Mouse (Mus musculus): ENCODE data around the gene Dop1b. TPM values are rescaled to one million over a fixed set of nuclear protein-coding genes. Genes with fewer than 3 reads are reported as not detected.
A peak's percentile ranks its signal among the peaks of the same experiment; 100 is the strongest.

Dop1b gene
- polyA plus RNA-seq, 1 experiment from 2014 or later = 5.3 TPM

DNA sequence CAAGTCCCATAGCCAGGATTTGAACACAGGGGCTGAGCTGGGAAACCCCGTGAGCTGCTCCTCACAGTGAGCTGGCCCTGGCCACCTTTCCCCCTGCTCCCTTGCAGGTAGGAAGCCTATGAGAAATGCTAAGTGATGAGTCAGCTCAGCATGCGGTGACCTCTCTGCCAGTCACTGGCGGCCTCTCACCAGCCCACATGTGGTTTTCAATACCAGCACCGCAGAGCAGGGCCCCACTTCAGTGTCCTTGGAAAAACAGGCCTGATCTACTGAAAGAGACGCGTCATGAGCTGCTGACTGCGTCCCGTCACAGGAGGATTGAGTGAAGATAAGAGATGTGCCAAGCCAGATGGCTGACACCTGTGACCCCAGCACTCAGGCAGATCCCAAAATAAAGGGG, 34.7 kb downstream of the Dop1b start:
- 70% methylated on average over 8 of the region's 8 CpGs for WGBS
- DNase-seq (ENCODE audit: low spot score) = no peak
- no peak overlapping the region for H3K27ac ChIP-seq
- no peaks in the 10 kb centered on the region for H3K9me3 ChIP-seq (replicated peaks)
- H3K4me3 ChIP-seq = no peak overlapping the region
- H3K36me3 ChIP-seq = no peaks in the 10 kb centered on the region
- H3K27me3 ChIP-seq (ENCODE audit: low read depth, poor library complexity, severe bottlenecking) = no peaks in the 10 kb centered on the region
- H3K4me1 ChIP-seq = 0 out of 2 replicates have a peak, but pooled peaks cover 4% of the 10 kb centered on the region

DNA sequence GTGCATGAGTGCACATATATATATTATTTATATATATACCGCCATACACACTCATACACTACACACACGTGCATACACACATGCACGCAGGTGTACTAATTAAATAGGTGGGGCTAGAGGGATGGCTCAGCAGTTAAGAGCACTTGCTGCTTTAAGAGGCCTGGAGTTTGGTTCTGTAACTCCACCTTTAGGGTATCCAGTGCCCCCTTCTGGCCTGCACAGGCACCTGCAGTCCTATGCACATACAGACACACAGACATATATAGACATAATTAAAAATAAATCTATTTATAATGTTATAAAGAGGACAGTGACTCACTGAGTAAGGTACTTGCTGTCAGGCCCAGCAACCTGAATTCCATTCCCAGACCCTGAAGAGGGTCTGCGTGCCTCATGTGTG, 35.3 kb downstream of the Dop1b start:
- no peak for DNase-seq (ENCODE audit: low spot score)
- no peaks in the 10 kb centered on the region for H3K36me3 ChIP-seq
- no peak overlapping the region for H3K27ac ChIP-seq
- 0 out of 2 replicates have a peak, but pooled peaks cover 4% of the 10 kb centered on the region for H3K4me1 ChIP-seq
- H3K9me3 ChIP-seq (replicated peaks) = no peaks in the 10 kb centered on the region
- H3K4me3 ChIP-seq = no peak overlapping the region
- WGBS = 96% methylated on average over 4 of the region's 4 CpGs
- no peaks in the 10 kb centered on the region for H3K27me3 ChIP-seq (ENCODE audit: low read depth, poor library complexity, severe bottlenecking)

DNA sequence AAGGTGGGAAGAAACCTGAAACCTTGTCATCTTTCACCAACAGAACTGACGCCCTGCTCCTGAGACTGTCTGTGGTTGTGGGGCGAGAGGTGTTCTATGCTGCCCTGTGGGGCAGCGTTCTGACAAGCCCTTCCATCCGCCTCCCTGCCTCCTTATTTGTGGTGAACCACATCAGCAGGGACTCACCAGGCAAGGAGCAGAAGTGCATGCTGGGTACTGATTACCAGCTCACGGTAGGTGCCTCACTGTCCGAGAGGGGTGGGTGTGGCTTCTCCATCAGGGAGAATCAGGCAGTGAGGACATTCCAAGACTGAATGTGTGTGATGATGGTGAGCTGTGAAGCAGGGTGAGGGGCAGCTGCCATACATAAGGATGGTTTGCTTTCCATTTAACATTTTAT, 35.7 kb downstream of the Dop1b start:
- H3K4me3 ChIP-seq = no peak overlapping the region
- no peak overlapping the region for H3K27ac ChIP-seq
- no peaks in the 10 kb centered on the region for H3K36me3 ChIP-seq
- 0 out of 2 replicates have a peak, but pooled peaks cover 4% of the 10 kb centered on the region for H3K4me1 ChIP-seq
- H3K27me3 ChIP-seq (ENCODE audit: low read depth, poor library complexity, severe bottlenecking) = no peaks in the 10 kb centered on the region
- no peaks in the 10 kb centered on the region for H3K9me3 ChIP-seq (replicated peaks)
- no peak for DNase-seq (ENCODE audit: low spot score)
- 72% methylated on average over 6 of the region's 6 CpGs for WGBS

DNA sequence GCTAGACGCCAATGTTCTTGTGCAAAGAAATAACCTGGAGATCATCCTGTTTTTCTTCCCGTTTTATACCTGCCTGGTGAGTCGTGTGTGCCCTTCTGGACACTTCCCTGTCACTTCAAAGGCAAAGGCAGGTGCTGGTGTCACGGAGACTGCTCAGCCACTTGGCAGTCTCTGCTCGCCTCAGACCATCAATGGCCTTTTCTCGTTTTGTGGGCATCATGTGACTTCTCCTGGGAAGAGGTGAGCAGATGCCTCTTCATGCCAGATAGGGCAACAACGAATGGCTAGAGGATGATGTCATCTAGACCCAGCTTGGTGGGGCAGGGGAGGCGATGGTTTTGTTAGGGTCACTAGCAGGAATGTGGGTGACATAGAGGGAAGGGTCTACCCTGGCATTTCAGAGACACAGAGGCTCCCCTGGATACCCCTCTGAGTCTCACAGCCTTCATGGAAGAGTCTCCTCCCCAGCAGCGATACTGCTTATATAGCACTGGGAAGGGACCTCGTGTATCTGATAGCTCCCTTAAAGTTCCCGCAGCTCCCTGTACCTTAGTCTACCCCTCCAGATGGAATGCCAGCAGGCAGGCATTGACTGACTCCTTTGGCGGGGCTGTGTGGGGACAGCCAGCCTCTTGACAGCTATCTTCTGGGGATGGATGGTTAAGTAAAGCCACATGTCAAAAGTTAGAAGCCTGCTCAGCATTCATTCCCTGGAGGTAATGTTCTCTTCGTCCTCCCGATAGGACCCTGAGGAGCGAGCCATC, 37.6 kb downstream of the Dop1b start:
- Histone ChIP-seq H3K4me3 (no peak overlapping the region), H3K9me3 (replicated peaks) (no peaks in the 10 kb centered on the region), H3K4me1 (no peaks in the 10 kb centered on the region), H3K27me3 (ENCODE audit: low read depth, poor library complexity, severe bottlenecking) (no peaks in the 10 kb centered on the region), H3K36me3 (no peaks in the 10 kb centered on the region), H3K27ac (no peak overlapping the region)
- 78% methylated on average over 15 of the region's 15 CpGs for WGBS
- no peak for DNase-seq (ENCODE audit: low spot score)

DNA sequence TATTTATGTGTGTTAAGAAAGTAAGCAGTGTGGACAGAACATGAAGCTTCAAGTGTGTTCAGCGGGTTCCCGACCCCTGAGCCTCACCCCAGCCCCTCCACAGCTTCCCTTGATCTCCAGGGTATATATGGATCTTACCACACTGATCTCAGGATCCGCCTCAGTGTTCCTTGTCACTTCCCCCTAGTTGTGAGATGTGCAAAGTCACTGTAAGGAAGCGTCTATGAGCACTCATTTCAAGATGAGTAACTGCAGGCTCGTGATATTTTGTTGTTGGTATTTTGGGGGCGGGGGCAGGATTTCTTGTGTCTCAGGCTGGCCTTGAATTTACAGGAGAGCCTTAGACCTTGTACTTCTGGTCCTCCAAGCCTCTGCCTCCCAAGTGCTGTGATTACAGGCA, 38.8 kb downstream of the Dop1b start:
- no peak for DNase-seq (ENCODE audit: low spot score)
- no peaks in the 10 kb centered on the region for H3K27me3 ChIP-seq (ENCODE audit: low read depth, poor library complexity, severe bottlenecking)
- H3K4me3 ChIP-seq = no peak overlapping the region
- 91% methylated on average over 6 of the region's 6 CpGs for WGBS
- H3K36me3 ChIP-seq = no peaks in the 10 kb centered on the region
- no peak overlapping the region for H3K27ac ChIP-seq
- H3K4me1 ChIP-seq = no peaks in the 10 kb centered on the region
- H3K9me3 ChIP-seq (replicated peaks) = no peaks in the 10 kb centered on the region

DNA sequence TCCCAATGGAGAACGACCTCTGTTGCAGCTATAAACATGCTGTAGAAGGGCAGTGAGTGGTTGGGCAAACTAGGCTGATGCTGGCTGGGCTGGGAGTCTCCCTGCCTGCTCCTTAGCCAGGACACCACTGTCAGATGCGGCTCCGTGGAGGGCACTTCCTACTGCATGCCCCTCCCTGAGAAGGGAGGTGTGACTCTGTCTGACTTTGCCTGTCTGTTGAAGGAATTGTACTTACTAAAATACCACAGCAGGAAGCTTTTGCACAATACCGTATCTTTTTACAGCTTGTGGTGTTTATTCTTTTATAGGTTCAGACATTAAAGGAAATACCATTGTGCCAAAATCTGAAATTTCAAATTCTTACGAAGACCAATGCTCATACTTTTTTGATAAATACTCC, 40.1 kb downstream of the Dop1b start:
- no peaks in the 10 kb centered on the region for H3K27me3 ChIP-seq (ENCODE audit: low read depth, poor library complexity, severe bottlenecking)
- H3K9me3 ChIP-seq (replicated peaks) = no peaks in the 10 kb centered on the region
- no peak for DNase-seq (ENCODE audit: low spot score)
- no peak overlapping the region for H3K27ac ChIP-seq
- no peaks in the 10 kb centered on the region for H3K36me3 ChIP-seq
- WGBS = 55% methylated on average over 5 of the region's 5 CpGs
- H3K4me3 ChIP-seq = no peak overlapping the region
- H3K4me1 ChIP-seq = no peaks in the 10 kb centered on the region

DNA sequence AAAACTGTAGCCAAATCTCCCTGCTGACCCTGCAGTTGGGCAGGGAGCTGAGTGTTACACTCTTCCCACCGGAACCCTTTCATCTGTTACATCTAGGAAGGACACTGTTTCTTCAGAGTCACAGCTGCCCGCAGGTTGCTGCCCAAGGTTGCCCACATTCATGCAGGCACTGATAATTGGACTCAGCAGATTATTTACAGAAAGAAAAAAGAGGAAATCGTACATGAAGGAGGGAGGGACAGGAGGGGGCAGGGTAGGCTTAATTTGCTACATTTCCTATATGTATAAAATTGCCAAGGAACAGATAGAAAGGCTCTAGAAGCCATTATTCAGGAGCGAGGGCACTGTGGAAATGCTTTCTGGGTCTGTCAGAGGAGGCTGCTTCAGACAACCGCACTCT, 44.9 kb downstream of the Dop1b start:
- Histone ChIP-seq H3K36me3 (no peaks in the 10 kb centered on the region), H3K4me3 (no peak overlapping the region), H3K27me3 (ENCODE audit: low read depth, poor library complexity, severe bottlenecking) (no peaks in the 10 kb centered on the region), H3K27ac (no peak overlapping the region), H3K9me3 (replicated peaks) (no peaks in the 10 kb centered on the region), H3K4me1 (peaks cover 9% of the 10 kb centered on the region; the same call in 1 of the 2 replicates)
- DNase-seq (ENCODE audit: low spot score) = no peak
- whole genome bisulfite sequencing = 91% methylated on average over 5 of the region's 5 CpGs

DNA sequence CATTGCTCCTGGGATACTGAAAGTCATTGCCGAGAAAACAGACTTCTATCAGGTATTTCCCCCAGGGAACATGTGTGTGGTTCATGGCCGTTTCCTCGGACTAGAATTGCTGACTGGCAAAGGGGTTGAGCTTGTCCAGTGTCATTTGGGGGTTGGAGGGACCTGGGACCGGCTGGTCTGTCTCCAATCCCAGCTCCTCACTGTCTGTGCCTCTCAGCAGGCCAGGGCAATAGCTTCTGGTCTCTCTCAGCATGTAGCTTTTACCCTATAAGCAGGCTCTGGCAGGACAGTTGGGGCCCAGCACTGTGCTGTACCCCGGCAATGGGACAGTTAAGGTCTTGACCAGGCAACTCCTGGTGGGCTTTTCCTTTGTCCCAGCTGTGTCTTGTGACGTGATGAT, 51.7 kb downstream of the Dop1b start:
- H3K4me1 ChIP-seq = peaks cover 9% of the 10 kb centered on the region; the same call in 1 of the 2 replicates
- H3K27ac ChIP-seq = no peak overlapping the region
- no peak overlapping the region for H3K4me3 ChIP-seq
- H3K9me3 ChIP-seq (replicated peaks) = no peaks in the 10 kb centered on the region
- 78% methylated on average over 6 of the region's 6 CpGs for WGBS
- DNase-seq (ENCODE audit: low spot score) = no peak
- no peaks in the 10 kb centered on the region for H3K27me3 ChIP-seq (ENCODE audit: low read depth, poor library complexity, severe bottlenecking)
- H3K36me3 ChIP-seq = no peaks in the 10 kb centered on the region

DNA sequence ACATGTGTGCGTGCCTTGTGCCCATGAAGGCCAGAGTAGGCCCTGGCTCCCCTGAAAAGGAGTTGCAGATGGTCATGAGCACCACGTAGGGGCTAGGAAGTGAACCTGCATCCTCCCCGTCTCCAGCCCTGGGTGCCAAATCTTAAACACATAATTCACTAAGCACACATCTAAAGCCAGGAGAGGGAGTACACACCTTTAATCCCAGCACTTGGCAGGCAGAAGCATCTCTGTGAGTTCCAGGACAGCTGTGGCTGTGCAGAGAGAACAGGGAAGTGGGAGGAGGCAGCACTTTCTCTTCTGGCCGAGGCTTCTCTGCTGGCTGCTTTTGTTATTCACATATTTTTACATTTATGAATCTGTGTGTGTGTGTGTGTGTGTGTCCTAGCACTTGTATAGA, 52.9 kb downstream of the Dop1b start:
- DNase-seq (ENCODE audit: low spot score) = no peak
- H3K27me3 ChIP-seq (ENCODE audit: low read depth, poor library complexity, severe bottlenecking) = no peaks in the 10 kb centered on the region
- no peak overlapping the region for H3K4me3 ChIP-seq
- H3K9me3 ChIP-seq (replicated peaks) = no peaks in the 10 kb centered on the region
- peaks cover 4% of the 10 kb centered on the region; the same call in 1 of the 2 replicates for H3K4me1 ChIP-seq
- no peaks in the 10 kb centered on the region for H3K36me3 ChIP-seq
- no peak overlapping the region for H3K27ac ChIP-seq
- 73% methylated on average over 4 of the region's 4 CpGs for WGBS

DNA sequence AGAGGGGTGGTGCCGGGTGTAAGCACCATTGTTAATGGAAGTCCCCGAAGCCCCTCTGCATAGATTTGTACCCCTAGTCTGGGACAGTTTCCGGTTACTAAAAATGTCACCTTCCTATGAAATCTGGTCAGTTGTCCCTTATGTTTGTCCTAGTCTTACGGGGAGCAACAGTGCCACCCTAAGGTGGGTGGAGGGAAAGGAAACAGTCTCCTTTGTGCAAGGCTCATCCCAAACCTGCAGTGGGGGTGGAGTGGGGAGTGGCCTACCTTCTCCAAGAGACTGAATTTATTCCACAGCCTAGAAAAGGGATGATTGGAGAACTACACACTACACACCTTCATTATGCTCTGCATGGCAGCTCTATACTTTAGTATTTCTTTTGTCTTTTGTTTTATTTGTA, 55.3 kb downstream of the Dop1b start:
- H3K4me3 ChIP-seq = no peak overlapping the region
- H3K36me3 ChIP-seq = no peaks in the 10 kb centered on the region
- no peaks in the 10 kb centered on the region for H3K9me3 ChIP-seq (replicated peaks)
- H3K4me1 ChIP-seq = peaks cover 8% of the 10 kb centered on the region
- no peak for DNase-seq (ENCODE audit: low spot score)
- no peak overlapping the region for H3K27ac ChIP-seq
- no peaks in the 10 kb centered on the region for H3K27me3 ChIP-seq (ENCODE audit: low read depth, poor library complexity, severe bottlenecking)
- 63% methylated on average over 4 of the region's 4 CpGs for WGBS

DNA sequence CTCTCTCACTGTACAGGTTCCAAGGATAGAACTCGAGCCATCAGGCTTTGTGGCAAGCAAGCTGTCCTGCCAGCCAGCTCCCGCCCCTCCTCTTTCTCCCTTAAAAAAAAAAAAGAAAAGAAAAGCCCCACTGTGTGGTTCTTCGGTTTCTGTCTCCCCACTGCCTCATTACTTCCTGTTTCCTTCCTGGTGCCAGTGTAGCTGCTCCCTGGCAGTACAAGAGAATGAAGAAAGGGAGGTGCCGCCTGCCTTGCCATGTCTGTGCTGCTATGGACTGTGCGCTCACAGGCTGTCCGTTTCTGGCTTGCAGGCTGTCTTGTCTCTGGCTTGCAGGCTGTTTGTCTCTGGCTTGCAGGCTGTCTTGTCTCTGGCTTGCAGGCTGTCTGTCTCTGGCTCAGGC, 55.8 kb downstream of the Dop1b start:
- H3K27me3 ChIP-seq (ENCODE audit: low read depth, poor library complexity, severe bottlenecking) = no peaks in the 10 kb centered on the region
- no peak overlapping the region for H3K4me3 ChIP-seq
- H3K27ac ChIP-seq = no peak overlapping the region
- H3K9me3 ChIP-seq (replicated peaks) = no peaks in the 10 kb centered on the region
- H3K4me1 ChIP-seq = peaks cover 8% of the 10 kb centered on the region
- no peak for DNase-seq (ENCODE audit: low spot score)
- WGBS = 73% methylated on average over 6 of the region's 6 CpGs
- H3K36me3 ChIP-seq = no peaks in the 10 kb centered on the region

DNA sequence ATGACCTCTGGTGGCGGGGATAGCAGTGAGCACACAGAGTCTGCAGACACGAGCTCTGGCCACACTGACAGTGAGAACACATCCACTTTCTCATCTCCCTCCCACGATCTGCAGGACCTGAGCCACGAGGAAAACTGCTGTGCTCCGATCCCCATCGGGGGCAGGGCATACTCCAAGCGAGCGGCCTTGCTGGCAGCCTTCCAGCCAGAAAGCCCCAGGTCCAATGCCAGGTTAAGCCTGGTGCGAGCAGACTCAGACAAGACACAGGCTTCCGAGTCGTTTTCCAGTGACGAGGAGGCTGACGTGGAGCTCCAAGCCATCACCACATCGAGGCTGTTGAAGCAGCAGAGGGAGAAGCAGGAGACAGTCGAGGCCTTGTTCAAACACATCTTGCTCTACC, 57.9 kb downstream of the Dop1b start:
- Histone ChIP-seq H3K27me3 (ENCODE audit: low read depth, poor library complexity, severe bottlenecking) (no peaks in the 10 kb centered on the region), H3K4me1 (peaks cover 8% of the 10 kb centered on the region), H3K4me3 (no peak overlapping the region), H3K9me3 (replicated peaks) (no peaks in the 10 kb centered on the region), H3K27ac (no peak overlapping the region), H3K36me3 (no peaks in the 10 kb centered on the region)
- WGBS = 87% methylated on average over 15 of the region's 15 CpGs
- DNase-seq (ENCODE audit: low spot score) = no peak

DNA sequence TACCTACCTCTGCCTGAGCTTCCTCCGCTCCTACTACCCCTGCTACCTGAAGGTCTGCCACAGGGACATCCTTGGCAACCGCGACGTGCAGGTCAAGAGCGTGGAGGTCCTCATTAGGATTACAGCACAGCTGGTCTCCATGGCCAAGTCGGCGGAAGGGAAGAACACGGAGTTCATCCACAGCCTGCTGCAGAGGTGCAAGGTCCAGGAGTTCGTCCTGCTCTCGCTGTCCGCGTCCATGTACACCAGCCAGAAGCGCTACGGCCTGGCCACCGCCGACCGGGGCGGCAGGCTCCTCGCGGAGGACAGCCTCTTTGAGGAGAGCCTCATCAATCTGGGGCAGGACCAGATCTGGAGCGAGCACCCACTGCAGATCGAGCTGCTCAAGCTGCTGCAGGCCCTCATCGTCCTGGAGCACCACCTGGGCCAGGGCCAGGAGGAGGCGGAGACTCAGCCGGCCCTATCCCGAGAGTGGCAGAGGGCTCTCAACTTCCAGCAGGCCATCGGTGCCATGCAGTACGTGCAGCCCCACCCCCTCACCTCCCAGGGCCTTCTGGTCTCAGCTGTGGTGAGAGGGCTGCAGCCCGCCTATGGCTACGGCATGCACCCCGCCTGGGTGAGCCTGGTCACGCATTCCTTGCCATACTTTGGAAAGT, 58.7 kb downstream of the Dop1b start:
- no peaks in the 10 kb centered on the region for H3K36me3 ChIP-seq
- no peaks in the 10 kb centered on the region for H3K9me3 ChIP-seq (replicated peaks)
- no peak for DNase-seq (ENCODE audit: low spot score)
- WGBS = 69% methylated on average over 32 of the region's 32 CpGs
- peak overlapping the region; percentile 22; the same call in 1 of the 2 replicates for H3K27ac ChIP-seq
- peaks cover 8% of the 10 kb centered on the region for H3K4me1 ChIP-seq
- no peak overlapping the region for H3K4me3 ChIP-seq
- H3K27me3 ChIP-seq (ENCODE audit: low read depth, poor library complexity, severe bottlenecking) = no peaks in the 10 kb centered on the region
